Mouse (Mus musculus) CD4-positive, CD25-positive, alpha-beta regulatory T cell, adult 2 months (primary cell): ENCODE results near the gene Ptbp1.

ENCODE experiments used
- DNase-seq: peaks from one replicate; pipeline ENCODE4 v3.0.0-alpha.2; 2012; ENCODE audit warnings: low read depth, low spot score

Gene Ptbp1

GRCm38 (mm10) chr10:79858416-79859074, 4.3 kb downstream of the Ptbp1 start:
- peak; percentile 45 for DNase-seq

DNA sequence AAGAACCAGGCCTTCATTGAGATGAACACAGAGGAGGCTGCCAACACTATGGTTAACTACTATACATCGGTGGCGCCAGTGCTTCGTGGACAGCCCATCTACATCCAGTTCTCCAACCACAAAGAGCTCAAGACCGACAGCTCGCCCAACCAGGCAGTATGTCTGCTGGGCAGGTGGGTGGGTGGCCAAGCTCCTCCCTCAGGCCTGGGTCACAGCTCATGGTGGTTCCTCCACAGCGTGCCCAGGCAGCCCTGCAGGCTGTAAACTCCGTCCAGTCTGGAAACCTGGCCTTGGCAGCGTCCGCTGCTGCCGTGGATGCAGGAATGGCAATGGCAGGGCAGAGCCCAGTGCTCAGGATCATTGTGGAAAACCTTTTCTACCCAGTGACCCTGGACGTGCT, 4.9 kb downstream of the Ptbp1 start:
- no peak for DNase-seq

GRCm38 (mm10) chr10:79860079-79860911, 6.1 kb downstream of the Ptbp1 start:
- no peak for DNase-seq

DNA sequence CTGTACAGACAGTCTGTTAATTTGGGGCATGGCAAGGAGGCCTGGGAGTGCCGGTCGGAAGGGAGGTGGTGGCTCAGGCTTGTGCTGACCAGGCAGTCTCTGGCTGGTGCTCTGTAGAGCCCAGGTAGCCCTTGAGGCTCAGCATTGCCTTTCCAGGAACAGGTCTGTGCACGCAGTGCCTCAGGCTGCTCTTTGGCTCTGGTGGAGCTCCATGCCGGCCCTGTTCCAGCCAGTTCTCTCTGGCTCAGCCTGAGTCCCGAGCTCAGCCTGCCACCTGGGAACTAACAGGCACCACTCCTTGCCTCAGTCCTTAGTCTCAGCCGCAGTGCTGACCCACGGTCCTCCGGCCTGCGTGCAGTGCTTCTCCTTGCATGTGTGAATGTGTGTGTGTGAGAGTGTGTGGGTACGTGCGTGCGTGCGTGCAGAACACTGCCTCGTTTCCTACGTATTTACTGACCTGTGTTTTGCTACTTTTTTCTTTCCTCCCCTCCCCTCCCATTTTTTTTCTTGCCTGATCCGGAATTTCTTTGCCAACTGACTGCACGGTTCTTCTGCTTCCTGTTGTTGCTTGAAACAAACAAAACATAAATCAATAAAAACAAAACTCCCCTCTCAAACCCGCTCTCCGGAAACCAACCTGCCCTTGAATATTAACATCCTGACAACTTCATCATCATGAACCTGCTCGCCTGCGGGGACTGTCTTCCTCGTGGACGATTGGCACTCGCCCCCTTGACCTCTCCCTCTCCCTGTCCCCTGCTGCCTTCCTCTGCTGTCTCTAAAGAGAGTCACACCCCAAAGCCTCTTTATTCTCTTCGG, 7.2 kb downstream of the Ptbp1 start:
- DNase-seq, result no peak

GRCm38 (mm10) chr10:79862049-79862788, 8.0 kb downstream of the Ptbp1 start:
- no peak for DNase-seq

DNA sequence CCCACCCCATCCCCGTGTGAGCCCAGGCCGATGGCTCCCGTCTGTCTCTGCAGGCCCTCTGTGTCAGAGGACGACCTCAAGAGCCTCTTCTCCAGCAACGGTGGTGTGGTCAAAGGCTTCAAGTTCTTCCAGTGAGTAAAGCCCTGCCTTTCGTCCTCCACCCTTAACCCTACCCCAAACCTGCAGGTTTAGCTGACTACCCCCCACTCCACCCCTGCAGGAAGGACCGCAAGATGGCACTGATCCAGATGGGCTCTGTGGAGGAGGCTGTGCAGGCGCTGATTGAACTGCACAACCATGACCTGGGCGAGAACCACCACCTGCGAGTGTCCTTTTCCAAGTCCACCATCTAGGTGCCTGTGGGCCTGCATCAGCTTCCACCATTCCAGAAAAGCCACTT, 8.7 kb downstream of the Ptbp1 start:
- DNase-seq, result no peak

- no peak for DNase-seq
These were observed 10.3 kb downstream of the Ptbp1 start for GRCm38 (mm10) chr10:79864351-79865188.

- peak; percentile 30 for DNase-seq
These were observed 11.0 kb downstream of the Ptbp1 start for GRCm38 (mm10) chr10:79865189-79865601.

DNA sequence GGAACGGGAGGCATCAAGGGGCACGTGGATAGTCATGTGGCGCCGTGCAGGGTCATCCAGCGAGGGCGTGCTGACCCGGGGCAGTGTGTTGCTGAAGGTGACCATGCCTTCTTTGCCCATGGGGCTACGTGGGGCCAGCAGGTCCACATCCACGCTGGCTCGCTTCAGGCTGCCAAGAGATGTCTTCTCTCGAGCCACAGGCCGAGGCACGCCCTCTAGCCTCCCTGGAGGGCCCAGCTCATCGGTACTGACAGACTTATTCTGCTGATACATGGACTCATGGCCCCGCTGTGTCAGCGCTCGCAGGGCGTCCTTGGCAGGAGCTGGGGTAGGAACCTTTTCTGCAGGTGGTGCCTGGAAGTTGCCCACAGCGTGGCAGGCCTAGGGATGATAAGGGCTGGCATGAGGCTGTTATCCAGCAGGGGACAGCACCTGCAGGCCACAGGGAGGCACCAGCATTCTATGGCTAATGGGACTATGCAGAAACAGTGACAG, 11.6 kb downstream of the Ptbp1 start:
- DNase-seq, result peak; percentile 39

GRCm38 (mm10) chr10:79866601-79867000, 12.4 kb downstream of the Ptbp1 start:
- no peak for DNase-seq

GRCm38 (mm10) chr10:79871845-79872244, 17.6 kb downstream of the Ptbp1 start:
- DNase-seq, result no peak

DNA sequence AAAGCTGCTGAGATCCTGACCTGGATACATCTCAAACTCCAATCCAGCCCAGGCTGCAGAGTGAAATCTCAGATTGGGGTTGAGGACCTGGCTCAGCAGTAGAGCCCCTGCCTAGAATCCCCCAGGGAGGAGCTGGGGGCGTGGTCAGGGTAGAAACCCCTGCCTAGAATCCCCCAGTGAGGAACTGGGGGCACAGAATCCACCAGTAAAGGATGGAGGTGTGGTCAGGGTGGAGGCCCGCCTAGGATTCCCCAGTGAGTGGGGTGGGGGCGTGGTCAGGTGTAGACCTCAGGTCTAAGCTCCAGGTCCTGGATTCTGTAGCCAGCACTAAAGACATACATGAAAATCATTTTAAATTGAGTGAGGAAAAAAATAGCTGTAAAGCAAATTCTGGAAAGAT, 18.6 kb downstream of the Ptbp1 start:
- no peak for DNase-seq

GRCm38 (mm10) chr10:79873313-79873712, 19.1 kb downstream of the Ptbp1 start:
- no peak for DNase-seq

DNA sequence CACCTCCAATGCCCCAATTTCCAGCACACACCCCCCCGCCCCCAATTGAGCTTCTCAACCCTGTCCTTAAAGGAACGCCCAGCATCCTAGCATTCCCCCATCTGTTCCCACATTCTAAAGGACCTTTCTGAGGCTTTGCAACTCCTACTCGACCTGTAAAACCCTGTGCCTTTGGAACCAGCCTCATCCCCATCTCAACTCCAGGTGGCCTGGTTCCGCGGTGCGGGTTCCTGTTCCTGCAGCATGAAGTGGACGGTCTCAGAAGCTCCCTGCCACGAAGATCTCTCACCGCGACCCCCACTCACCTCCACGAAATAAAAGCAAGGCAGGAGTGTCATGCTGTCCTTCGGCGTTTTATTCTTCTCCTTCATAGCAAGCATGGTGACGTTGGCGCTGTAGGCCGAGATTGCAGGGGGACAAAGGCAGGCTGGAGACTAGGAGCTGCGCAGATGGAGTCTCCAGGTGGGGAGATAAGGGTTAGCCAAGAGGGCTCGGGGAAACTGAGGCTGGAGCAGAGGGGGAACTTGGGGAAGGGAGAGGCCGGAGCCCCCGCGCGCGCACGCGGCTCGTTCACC, 19.6 kb downstream of the Ptbp1 start:
- DNase-seq, result no peak

DNA sequence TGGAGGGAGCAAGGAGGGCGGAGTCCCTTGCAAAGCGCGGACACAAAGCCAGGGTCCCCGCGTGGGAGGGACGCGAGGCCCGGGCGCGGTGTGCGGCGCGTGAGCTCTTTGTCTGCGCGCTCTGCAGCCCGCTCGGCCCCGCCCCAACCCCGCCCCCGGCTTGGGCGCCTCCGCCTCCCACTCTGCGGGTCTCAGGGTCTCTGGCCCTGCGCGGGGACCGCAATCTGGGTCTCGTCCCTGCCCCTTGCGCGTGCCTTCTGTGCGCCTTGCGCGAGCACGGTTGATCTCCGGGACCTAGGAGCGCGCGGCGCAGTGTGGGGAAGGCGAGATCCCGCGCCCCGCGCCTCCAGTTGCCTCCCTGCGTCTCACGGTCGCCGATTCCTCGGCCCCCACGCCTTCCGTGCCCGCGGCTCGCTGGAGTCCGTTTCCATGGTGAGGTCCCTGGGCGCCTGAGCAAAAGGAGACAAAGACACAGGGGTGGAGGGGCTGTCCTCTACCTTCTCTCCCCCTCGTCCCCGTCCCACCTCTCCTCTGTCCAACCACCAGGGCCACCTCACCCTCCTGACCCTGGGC, 20.1 kb downstream of the Ptbp1 start, which contains the start of the genes Prtn3 and Plppr3:
Gene Prtn3 (plus strand): TSS at position 187 of the 573 bp plus-strand sequence.
Gene Plppr3 (minus strand): TSS at position 345 of the 573 bp plus-strand sequence.
- peak; percentile 45 for DNase-seq

DNA sequence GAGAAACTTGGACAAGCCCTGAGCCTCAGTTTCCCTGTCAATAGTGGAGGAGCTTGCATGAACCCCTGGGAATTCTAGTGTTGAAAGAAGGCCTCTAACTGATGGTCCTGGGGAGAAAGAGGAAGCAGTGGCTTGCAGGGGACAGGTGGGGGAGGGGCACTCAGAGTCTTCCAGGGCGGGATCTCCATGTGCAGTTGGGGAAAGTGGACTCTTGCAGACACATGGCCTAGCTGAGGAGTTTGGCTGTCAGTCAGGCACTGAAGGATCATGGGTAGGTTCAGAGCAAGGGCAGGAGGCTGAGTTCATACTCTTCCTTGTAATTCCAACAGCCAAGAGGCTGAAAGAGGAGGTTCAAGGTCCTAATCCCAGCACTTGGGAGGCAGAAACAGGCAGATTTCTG, 22.9 kb downstream of the Ptbp1 start:
- no peak for DNase-seq

DNA sequence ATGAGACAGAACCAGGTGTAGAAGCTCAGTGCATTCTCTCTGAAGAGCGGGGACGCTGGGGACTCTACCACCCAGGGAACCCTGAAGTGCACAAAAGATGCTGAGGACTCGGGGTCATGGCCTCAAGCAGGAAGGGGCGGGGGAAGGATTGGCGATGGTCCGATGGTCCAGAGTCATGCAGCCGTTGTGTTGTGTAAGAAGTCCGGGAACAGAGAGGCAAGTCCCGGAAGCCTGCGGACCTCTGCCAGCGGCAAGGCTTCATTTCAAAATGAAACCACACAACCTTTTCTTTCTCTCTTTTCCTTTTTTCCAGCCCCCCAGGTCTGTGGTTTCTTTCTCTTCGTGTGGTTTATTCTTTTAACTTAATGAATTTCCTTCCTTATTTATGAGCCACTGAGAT, 23.5 kb downstream of the Ptbp1 start:
- DNase-seq, result peak; percentile 37

GRCm38 (mm10) chr10:79879527-79879926, 25.3 kb downstream of the Ptbp1 start:
- DNase-seq, result no peak

DNA sequence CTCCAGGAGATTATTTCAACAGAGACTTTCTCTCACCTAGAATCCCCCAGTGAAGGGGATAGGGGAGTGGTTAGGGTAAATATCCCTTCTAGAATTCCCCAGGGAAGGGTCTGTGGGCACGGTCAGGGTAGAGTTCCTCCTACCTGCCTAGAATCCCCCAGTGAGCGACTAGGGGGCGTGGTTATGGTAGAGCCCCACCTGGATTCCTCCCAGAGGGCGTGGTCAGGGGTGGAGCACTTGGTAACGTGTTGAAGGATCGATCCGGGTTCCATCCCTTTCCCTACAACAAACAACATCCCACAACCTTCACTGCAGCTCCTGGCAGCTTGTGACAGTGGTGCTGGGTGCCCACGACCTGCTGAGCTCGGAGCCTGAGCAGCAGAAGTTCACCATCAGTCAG, 26.5 kb downstream of the Ptbp1 start:
- DNase-seq, result no peak

DNA sequence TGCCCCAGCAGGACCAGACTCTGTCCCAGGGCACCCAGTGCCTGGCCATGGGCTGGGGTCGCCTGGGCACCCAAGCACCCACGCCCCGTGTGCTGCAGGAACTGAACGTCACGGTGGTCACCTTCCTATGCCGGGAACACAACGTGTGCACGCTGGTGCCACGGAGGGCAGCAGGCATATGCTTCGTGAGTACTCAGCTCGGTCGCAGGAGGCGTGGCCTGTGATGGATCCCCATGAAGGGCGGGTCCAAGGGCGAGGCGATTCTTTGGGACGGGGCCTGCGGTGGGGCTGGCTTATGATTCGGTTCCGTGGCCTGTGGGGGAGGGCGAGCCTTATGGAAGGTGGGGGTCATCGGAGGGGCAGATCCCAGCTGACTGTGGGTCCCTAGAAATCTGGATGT, 27.8 kb downstream of the Ptbp1 start:
- no peak for DNase-seq
